Mouse (Mus musculus) heart, postnatal 4 days (tissue): Measurements from ENCODE around the gene Hdac4. TPM values are rescaled to one million over a fixed set of nuclear protein-coding genes. Genes with fewer than 3 reads are reported as not detected.

Experiments
- DNase-seq: peaks from one replicate; pipeline ENCODE4 v3.0.0; 2021
- total RNA-seq, 2 experiments: library from RNA; stranded (reverse); gene quantifications; 2 replicates each; pipeline ENCODE4 v1.2.3; 2021

The Hdac4 gene
- 10 to 100 TPM; 33.3 to 36.3 TPM for total RNA-seq

- DNase-seq = peak; percentile 81
Measured at GRCm38 (mm10) chr1:92195360-92196149, at the start of gene Hdac4. Gene Hdac4, minus strand, starts transcription at chr1:92195699.

- DNase-seq = no peak
Measured at GRCm38 (mm10) chr1:92243549-92243948, 48.0 kb upstream of the Hdac4 start.

- DNase-seq = no peak
Measured at GRCm38 (mm10) chr1:92240072-92240471, 44.6 kb upstream of the Hdac4 start.

- DNase-seq = no peak
Measured at GRCm38 (mm10) chr1:92235600-92235999, 40.1 kb upstream of the Hdac4 start.

- DNase-seq = no peak
Measured at GRCm38 (mm10) chr1:92225297-92225696, 29.8 kb upstream of the Hdac4 start.

GRCm38 (mm10) chr1:92223956-92224891, 28.7 kb upstream of the Hdac4 start:
- DNase-seq = no peak

GRCm38 (mm10) chr1:92216710-92217109, 21.2 kb upstream of the Hdac4 start:
- DNase-seq = no peak

- DNase-seq = peak; percentile 26
Measured at GRCm38 (mm10) chr1:92215996-92216630, 20.6 kb upstream of the Hdac4 start.

GRCm38 (mm10) chr1:92215131-92215638, 19.7 kb upstream of the Hdac4 start:
- peak; percentile 56 for DNase-seq

- peak; percentile 59 for DNase-seq
Measured at GRCm38 (mm10) chr1:92212003-92212750, 16.7 kb upstream of the Hdac4 start.

- DNase-seq = no peak
Measured at GRCm38 (mm10) chr1:92202639-92203352, 7.3 kb upstream of the Hdac4 start.

- no peak for DNase-seq
Measured at GRCm38 (mm10) chr1:92190463-92190862, 5.0 kb downstream of the Hdac4 start.

- DNase-seq = no peak
Measured at GRCm38 (mm10) chr1:92187137-92187536, 8.4 kb downstream of the Hdac4 start.

- no peak for DNase-seq
Measured at GRCm38 (mm10) chr1:92184600-92184999, 10.9 kb downstream of the Hdac4 start.

GRCm38 (mm10) chr1:92183101-92183790, 12.3 kb downstream of the Hdac4 start:
- DNase-seq = no peak

- DNase-seq = no peak
Measured at GRCm38 (mm10) chr1:92181970-92182369, 13.5 kb downstream of the Hdac4 start.

- peak; percentile 100 for DNase-seq
Measured at GRCm38 (mm10) chr1:92180141-92181137, 15.1 kb downstream of the Hdac4 start.

- peak; percentile 62 for DNase-seq
Measured at GRCm38 (mm10) chr1:92179489-92180006, 16.0 kb downstream of the Hdac4 start.

GRCm38 (mm10) chr1:92179070-92179469, 16.4 kb downstream of the Hdac4 start:
- peak; percentile 18 for DNase-seq
